Mouse (Mus musculus) megakaryocyte, adult 5-6 weeks (primary cell): ENCODE data around the gene Cope. TPM values are rescaled to one million over a fixed set of nuclear protein-coding genes. Genes with fewer than 3 reads are reported as not detected.

Source experiments
- ATAC-seq: 2 replicates; pipeline ENCODE4 v1.8.0; 2016; ENCODE audit warnings: mild to moderate bottlenecking, inconsistent platforms; ENCODE audit not compliant: poor library complexity, severe bottlenecking
- total RNA-seq, 2 experiments: library from RNA; stranded (forward) in 1 of 2; stranded (reverse) in 1 of 2; fragments of 153-499, 151-499 nt in 1 of 2; fragments of 221-1000, 200-1000 nt in 1 of 2; gene quantifications; 2 replicates each; pipeline versions ENCODE4 v1.2.3 to v1.2.4; 2015 to 2017

Gene Cope
- total RNA-seq (2015), result 163 and 178 TPM in 2 replicates
- 89.1 and 96.1 TPM in 2 replicates for total RNA-seq (2017)

DNA sequence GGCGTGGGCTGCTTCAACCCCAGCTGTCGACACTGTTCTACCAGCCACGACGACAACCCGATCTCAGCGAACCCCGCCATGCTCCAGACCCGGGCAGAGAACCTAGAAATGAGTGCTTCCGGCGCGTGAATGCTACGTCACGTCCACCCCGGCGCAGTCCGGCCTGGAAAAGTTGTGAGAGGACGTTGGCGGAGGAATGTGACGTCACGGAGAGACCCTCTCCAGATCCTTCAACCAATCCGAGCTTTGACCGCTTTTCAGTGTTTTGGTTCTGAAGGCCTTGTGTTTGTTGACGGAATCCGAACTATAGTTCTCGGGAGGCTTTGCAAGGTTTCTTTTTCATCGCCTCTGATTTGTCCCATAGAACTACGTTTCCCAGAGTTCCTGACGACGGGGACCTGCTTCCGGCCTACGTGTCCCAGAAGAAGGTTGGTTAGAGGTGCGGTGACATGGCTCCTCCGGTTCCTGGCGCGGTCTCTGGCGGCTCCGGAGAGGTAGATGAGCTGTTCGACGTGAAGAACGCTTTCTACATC, at the start of gene Cope, which contains the start of gene Ddx49:
TSS of gene Cope (plus strand) at position 161 of the 533 bp plus-strand sequence.
TSS of gene Ddx49 (minus strand) at position 132 of the 533 bp plus-strand sequence.
- ATAC-seq, result peak; percentile 94

- ATAC-seq, result no peak
Measured at GRCm38 (mm10) chr8:70254628-70255027, 47.7 kb upstream of the Cope start.

- no peak for ATAC-seq
Measured at GRCm38 (mm10) chr8:70257456-70257855, 44.9 kb upstream of the Cope start.

- no peak for ATAC-seq
Measured at GRCm38 (mm10) chr8:70258600-70258999, 43.7 kb upstream of the Cope start.

GRCm38 (mm10) chr8:70259043-70259442, 43.3 kb upstream of the Cope start:
- no peak for ATAC-seq

DNA sequence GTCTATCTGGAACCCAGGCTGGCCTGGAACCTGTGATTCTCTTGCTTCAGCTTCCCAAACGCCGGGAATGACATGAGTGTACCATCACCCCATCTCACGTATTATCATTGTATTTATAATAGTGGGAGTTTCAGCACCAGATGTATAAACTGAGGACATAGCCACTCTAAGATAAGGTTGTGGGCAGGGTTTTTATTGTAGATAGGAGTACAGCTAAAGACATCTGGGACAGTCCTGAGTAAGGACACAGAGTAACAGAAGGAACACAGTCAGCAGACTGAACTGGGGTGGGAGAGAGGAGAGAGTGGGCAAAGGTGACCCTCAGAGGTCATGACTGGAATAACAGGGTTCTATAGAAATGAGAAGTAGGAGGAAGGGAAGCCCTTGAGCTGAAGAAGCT, 34.6 kb upstream of the Cope start:
- no peak for ATAC-seq

- no peak for ATAC-seq
Measured at GRCm38 (mm10) chr8:70268311-70268710, 34.0 kb upstream of the Cope start.

- ATAC-seq, result no peak
Measured at GRCm38 (mm10) chr8:70268799-70269565, 33.3 kb upstream of the Cope start.

- peak; percentile 80 for ATAC-seq
Measured at GRCm38 (mm10) chr8:70272949-70273348, 29.4 kb upstream of the Cope start.

DNA sequence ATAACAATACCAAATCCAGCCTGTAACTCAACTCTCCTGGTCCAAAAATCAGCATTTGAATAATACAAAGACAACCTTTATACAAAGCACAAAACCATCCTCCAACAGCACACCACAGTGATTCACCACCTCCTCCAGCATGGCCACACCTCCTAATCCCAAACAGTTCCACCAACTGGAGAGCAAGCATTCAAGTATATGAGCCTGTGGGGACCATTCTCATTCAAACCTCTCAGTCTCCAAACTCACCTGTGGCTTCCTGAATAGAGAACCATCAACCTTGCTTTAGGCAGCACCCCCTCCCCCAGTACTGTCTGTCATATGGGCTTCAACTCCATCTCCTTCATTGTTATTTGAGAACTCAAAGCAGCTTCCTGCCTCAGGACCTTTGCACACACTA, 28.0 kb upstream of the Cope start:
- no peak for ATAC-seq

DNA sequence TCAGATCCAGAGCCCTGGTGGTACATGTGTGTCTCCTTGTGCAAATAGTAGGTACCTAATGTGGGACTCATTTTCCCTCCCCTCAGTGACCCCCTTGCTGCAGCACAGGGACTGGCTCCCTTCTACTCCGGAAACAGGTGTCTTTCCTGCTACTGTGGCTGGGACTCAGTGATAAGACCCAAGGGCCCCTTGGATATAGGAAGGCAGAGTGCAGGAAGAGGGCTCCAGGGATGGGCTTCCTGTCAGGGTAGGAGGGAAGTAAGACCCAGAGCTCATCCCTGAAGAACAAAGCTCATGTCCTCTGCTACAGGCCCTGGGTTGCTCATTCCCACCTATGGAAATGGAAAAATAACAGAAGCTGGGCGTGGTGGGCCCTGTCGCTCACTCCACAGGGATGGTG, 25.8 kb upstream of the Cope start:
- no peak for ATAC-seq

DNA sequence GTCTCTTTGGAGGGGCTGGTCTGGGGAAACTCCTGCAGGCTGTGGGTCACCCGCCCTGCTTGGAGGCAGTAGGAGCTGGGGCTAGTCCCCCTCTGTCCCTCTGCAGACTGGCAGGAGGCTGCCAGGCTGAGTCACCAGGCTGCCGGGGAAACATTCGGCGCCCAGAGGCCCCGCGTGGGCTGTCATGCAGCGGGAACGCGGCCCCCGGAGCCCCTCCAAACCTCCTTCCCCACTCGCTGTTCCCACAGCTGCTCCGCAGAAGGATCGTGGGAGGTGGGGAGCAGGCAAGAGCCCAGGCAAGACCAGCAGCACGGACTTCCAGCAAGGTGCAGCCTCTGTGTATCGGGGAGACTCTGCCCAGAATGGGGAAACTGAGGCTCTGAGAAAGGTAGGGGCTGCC, 24.1 kb upstream of the Cope start:
- no peak for ATAC-seq

DNA sequence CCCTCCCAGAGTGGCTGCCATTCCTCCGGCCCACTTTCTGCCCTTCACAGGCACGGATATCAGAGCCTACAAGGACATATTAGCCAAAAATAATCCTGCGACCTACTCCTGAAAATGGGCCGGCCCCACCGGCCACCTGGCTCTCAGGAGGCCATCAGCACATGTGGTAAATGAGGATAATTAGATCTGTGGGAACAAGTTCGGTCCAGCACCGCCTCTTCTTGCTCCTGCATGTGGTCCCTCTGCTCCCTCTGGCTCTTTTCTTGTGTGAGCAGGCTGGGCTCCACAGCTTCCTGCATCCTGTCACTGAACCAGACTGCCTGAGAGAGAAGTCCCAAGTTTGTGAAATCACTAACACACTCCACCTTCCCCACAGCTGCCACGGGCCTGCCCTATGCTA, 23.1 kb upstream of the Cope start:
- no peak for ATAC-seq

DNA sequence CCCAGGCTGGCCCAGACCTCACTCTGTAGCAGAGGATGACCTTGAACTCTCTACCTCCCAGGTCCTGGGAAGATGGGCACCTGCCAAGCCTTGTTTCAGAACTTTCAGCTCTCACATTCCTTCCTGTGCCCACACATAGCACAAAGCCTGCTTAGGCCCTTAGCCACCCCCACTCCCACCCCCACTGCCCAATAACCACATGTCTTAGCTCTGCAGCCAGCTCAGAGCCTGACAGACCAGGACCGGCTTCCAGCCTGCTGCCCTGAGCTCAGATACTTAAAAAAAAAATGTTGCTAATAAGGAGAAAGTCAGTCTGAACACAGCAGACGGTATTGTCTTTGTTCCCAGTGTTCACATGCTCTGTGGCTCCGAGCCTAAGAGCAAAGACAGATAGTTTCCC, 21.3 kb upstream of the Cope start:
- ATAC-seq, result no peak

- peak; percentile 98 for ATAC-seq
Measured at GRCm38 (mm10) chr8:70282603-70283135, 19.6 kb upstream of the Cope start, which contains the start of gene Homer3. Homer3 (plus strand) TSS chr8:70282827.

- peak; percentile 14; the same call in 1 of the 2 replicates for ATAC-seq
Measured at GRCm38 (mm10) chr8:70283136-70284077, 18.9 kb upstream of the Cope start.

DNA sequence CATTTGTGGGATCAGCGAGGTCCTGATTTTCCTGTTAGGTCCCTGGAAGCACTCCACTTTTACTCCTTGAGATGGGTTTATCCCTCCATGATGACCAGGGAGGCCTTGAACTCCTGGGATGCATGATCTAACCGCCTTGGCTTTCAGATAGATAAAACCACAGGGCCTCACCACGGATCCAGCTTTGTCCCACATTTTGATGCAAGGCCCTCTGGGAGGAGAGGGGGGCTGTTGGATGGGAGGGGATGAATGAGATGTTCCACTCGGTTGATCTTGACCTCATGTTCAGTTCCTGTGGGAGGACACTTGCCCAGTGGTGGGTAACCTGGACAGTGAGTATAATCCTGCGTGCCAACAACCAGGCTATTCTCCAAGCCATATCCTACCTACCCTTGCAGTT, 17.9 kb upstream of the Cope start:
- no peak for ATAC-seq

DNA sequence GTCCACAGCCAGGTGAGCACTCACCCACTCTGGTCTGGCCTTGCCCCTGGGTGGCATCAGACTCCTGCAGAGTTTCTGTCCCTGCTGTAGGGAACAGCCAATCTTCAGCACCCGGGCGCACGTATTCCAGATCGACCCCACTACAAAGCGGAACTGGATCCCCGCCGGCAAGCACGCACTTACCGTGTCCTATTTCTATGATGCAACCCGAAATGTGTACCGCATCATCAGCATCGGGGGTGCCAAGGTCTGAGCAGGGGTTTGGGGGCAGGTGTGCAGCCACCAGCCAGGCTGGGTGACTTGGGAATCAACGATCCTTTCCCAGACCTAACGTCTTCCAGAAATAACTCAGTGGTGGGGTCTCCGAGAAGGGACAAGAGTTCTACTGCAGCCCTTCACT, 17.0 kb upstream of the Cope start:
- ATAC-seq, result no peak

- no peak for ATAC-seq
Measured at GRCm38 (mm10) chr8:70286737-70287136, 15.6 kb upstream of the Cope start.

DNA sequence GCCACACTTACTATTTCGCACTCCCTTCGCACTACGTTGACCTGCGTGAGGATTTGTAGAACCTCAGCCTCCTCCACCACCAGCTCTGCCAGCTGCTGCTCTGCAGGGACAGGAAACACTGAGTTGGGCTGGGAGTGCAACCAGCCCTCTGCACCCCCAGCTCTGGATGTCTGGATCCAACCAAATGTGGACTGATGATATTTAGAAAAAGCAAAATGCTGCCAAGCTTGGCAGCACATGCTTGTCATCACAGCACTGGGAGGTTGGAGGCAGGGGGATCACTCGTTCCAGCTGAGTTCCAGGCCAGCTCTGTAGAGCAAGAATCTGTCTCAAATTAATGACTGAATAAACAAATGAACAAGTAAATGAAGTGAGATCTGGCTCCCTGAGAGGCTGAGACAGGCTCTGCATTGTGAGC, 8.3 kb upstream of the Cope start:
- ATAC-seq, result no peak

DNA sequence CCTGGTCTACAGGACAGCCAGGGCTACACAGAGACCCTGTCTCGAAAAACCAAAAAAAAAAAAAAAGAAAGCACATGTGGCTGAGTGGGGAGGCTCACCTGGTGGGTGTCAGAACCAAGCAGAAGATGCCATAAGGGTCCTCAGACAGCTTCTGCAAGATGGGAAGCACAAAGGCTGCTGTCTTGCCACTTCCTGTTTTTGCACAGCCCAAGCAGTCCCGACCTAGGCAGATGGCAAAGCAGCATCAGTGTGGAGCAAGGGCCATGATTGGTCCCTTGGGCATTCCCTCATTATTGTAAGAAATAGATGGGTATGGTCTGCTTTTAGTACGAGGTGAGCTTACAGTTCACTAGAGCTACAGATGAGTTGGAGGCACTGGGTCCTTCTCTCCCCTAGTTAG, 1.4 kb upstream of the Cope start:
- ATAC-seq, result no peak
